Mouse (Mus musculus): Measurements from ENCODE around the gene Tox4. TPM values are rescaled to one million over a fixed set of nuclear protein-coding genes. Genes with fewer than 3 reads are reported as not detected.

Gene Tox4
- 41.8 and 45.8 TPM in 2 replicates for polyA plus RNA-seq (2015; fragmentation: Nextera tagmentation; extraction: Ambion mirVana)

- WGBS, result under 1% methylated on average over 66 of the region's 66 CpGs
- Histone ChIP-seq H3K4me1 (peaks cover 5% of the 10 kb centered on the region), H3K9me3 (no peaks in the 10 kb centered on the region), H3K36me3 (peaks cover 17% of the 10 kb centered on the region), H3K9ac (peak within 1 kb of the TSS; percentile 79), H3K4me2 (peak within 1 kb of the TSS; percentile 56), H3K4me3 (peak within 1 kb of the TSS; percentile 87), H3K27me3 (no peaks in the 10 kb centered on the region), H3K27ac (peak within 1 kb of the TSS; percentile 90)
- ATAC-seq (ENCODE audit: insufficient number of reproducible peaks, low FRiP score, low TSS enrichment, low read depth), result peak; percentile 98
These were observed at the start of gene Tox4, which contains the start of gene Rab2b for GRCm38 (mm10) chr14:52278932-52279746. Gene Tox4, plus strand, starts transcription at chr14:52279146. Gene Rab2b, minus strand, starts transcription at chr14:52279545.

GRCm38 (mm10) chr14:52232249-52232648 is 46.7 kb upstream of the Tox4 start:
- H3K4me2 ChIP-seq, result no peak overlapping the region
- ATAC-seq (ENCODE audit: insufficient number of reproducible peaks, low FRiP score, low TSS enrichment, low read depth), result no peak
- 94% methylated on average over 6 of the region's 6 CpGs for WGBS
- no peak overlapping the region for H3K27ac ChIP-seq
- no peak overlapping the region for H3K9ac ChIP-seq
- H3K9me3 ChIP-seq, result no peaks in the 10 kb centered on the region
- no peak overlapping the region for H3K4me3 ChIP-seq
- H3K4me1 ChIP-seq, result no peaks in the 10 kb centered on the region
- peaks cover 89% of the 10 kb centered on the region for H3K36me3 ChIP-seq
- H3K27me3 ChIP-seq, result no peaks in the 10 kb centered on the region

GRCm38 (mm10) chr14:52235165-52235564 is 43.8 kb upstream of the Tox4 start:
- peaks cover 68% of the 10 kb centered on the region for H3K36me3 ChIP-seq
- WGBS, result 91% methylated on average over 7 of the region's 7 CpGs
- H3K4me2 ChIP-seq, result no peak overlapping the region

GRCm38 (mm10) chr14:52236216-52236615 is 42.7 kb upstream of the Tox4 start:
- H3K4me3 ChIP-seq, result no peak overlapping the region
- H3K36me3 ChIP-seq, result peaks cover 58% of the 10 kb centered on the region
- WGBS, result 92% methylated on average over 1 of the region's 1 CpGs
- no peaks in the 10 kb centered on the region for H3K27me3 ChIP-seq
- H3K27ac ChIP-seq, result no peak overlapping the region
- H3K9me3 ChIP-seq, result no peaks in the 10 kb centered on the region
- no peak overlapping the region for H3K9ac ChIP-seq
- H3K4me1 ChIP-seq, result no peaks in the 10 kb centered on the region
- H3K4me2 ChIP-seq, result no peak overlapping the region
- ATAC-seq (ENCODE audit: insufficient number of reproducible peaks, low FRiP score, low TSS enrichment, low read depth), result no peak

More at GRCm38 (mm10) chr14:52235165-52235564, 43.8 kb upstream of the Tox4 start:
- H3K9me3 ChIP-seq, result no peaks in the 10 kb centered on the region
- ATAC-seq (ENCODE audit: insufficient number of reproducible peaks, low FRiP score, low TSS enrichment, low read depth), result no peak
- H3K4me1 ChIP-seq, result no peaks in the 10 kb centered on the region
- H3K27ac ChIP-seq, result no peak overlapping the region
- no peak overlapping the region for H3K9ac ChIP-seq
- H3K27me3 ChIP-seq, result no peaks in the 10 kb centered on the region
- H3K4me3 ChIP-seq, result no peak overlapping the region

- Histone ChIP-seq H3K4me1 (peaks cover 13% of the 10 kb centered on the region; the same call in 1 of the 2 replicates), H3K27me3 (no peaks in the 10 kb centered on the region), H3K4me3 (peak overlapping the region; percentile 67), H3K9me3 (no peaks in the 10 kb centered on the region), H3K36me3 (no peaks in the 10 kb centered on the region), H3K9ac (peak overlapping the region; percentile 52), H3K4me2 (peak overlapping the region; percentile 77), H3K27ac (peak overlapping the region; percentile 84)
- peak; percentile 97 for ATAC-seq (ENCODE audit: insufficient number of reproducible peaks, low FRiP score, low TSS enrichment, low read depth)
- WGBS, result 2% methylated on average over 32 of the region's 32 CpGs
These were observed 34.8 kb upstream of the Tox4 start for GRCm38 (mm10) chr14:52244041-52244689.

DNA sequence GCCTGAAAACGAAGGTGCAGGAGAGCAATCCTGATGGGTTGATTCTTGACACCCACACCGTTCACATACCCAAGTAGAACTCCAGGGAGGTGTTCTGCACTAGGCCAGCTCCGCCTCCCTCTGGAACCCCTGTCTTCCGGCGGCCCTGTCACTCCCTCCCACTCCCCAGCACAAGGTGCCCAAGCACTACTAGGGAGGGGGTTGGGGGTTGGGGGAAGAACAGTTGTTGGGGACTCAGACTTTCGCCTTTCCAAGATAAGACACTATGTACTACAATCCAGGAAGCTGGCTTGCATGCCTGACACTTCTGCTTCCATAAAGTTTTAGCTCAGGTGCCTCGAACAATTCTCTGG is 34.3 kb upstream of the Tox4 start:
- H3K4me2 ChIP-seq, result peak overlapping the region; percentile 77
- H3K9me3 ChIP-seq, result no peaks in the 10 kb centered on the region
- peaks cover 13% of the 10 kb centered on the region; the same call in 1 of the 2 replicates for H3K4me1 ChIP-seq
- H3K4me3 ChIP-seq, result peak overlapping the region; percentile 67
- peak; percentile 81 for ATAC-seq (ENCODE audit: insufficient number of reproducible peaks, low FRiP score, low TSS enrichment, low read depth)
- WGBS, result 11% methylated on average over 7 of the region's 7 CpGs
- H3K27me3 ChIP-seq, result no peaks in the 10 kb centered on the region
- peak overlapping the region; percentile 84 for H3K27ac ChIP-seq
- peak overlapping the region; percentile 52 for H3K9ac ChIP-seq
- H3K36me3 ChIP-seq, result peaks cover 1% of the 10 kb centered on the region; the same call in 1 of the 2 replicates

GRCm38 (mm10) chr14:52246129-52246528 is 32.8 kb upstream of the Tox4 start:
- no peak overlapping the region for H3K4me2 ChIP-seq
- H3K4me1 ChIP-seq, result peaks cover 13% of the 10 kb centered on the region; the same call in 1 of the 2 replicates
- H3K27ac ChIP-seq, result no peak overlapping the region
- H3K36me3 ChIP-seq, result peaks cover 3% of the 10 kb centered on the region; the same call in 1 of the 2 replicates
- WGBS, result 76% methylated on average over 4 of the region's 4 CpGs
- H3K9me3 ChIP-seq, result no peaks in the 10 kb centered on the region
- H3K4me3 ChIP-seq, result no peak overlapping the region
- H3K9ac ChIP-seq, result no peak overlapping the region
- no peak for ATAC-seq (ENCODE audit: insufficient number of reproducible peaks, low FRiP score, low TSS enrichment, low read depth)
- no peaks in the 10 kb centered on the region for H3K27me3 ChIP-seq

DNA sequence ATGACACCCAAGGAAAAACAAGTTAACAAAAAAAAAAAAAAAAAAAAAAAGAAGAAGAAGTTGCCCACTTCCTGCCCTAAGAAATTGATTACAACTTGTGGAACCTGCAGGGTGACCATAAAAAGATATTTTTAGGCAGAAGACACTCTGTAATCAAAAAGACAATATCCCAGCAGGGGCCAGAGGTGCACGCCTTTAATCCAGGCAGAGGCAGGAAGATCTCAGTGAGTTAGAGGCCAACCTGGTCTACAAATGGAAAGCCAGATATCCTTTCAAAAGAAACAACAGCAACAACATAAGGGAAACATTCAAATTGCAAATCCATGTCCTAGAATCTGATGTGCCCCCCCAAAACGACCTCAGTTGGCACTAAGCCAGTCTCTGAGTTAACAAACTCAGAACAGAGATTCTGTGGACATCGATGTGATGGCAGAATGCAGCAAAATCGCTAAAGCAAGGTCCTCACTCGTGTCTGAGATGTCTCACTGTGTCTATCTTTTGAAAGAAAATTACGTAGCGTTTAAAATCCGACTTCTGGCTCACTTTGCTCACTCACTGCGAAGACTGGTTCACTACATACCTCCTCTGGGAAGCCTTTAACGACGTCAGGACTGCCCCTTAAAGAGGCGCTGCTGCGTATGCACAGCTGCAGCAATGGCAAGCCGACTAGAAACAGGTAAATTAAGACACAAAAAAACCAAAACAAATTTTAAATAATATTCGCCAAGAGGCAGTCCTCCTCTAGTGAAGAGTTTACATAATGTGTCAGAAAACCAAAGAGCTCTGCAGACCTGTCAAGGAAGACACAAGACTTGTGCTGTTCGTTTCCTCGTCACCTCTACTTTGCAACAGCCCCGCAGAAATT is 22.4 kb upstream of the Tox4 start:
- peak overlapping the region; percentile 70 for H3K9ac ChIP-seq
- WGBS, result 6% methylated on average over 18 of the region's 18 CpGs
- peak overlapping the region; percentile 67 for H3K4me2 ChIP-seq
- peaks cover 4% of the 10 kb centered on the region; the same call in 1 of the 2 replicates for H3K36me3 ChIP-seq
- peak overlapping the region; percentile 92 for H3K27ac ChIP-seq
- peaks cover 8% of the 10 kb centered on the region for H3K4me1 ChIP-seq
- no peak for ATAC-seq (ENCODE audit: insufficient number of reproducible peaks, low FRiP score, low TSS enrichment, low read depth)
- peak overlapping the region; percentile 86 for H3K4me3 ChIP-seq
- no peaks in the 10 kb centered on the region for H3K27me3 ChIP-seq
- no peaks in the 10 kb centered on the region for H3K9me3 ChIP-seq

- WGBS, result under 1% methylated on average over 54 of the region's 54 CpGs
- peak; percentile 100 for ATAC-seq (ENCODE audit: insufficient number of reproducible peaks, low FRiP score, low TSS enrichment, low read depth)
These were observed 21.3 kb upstream of the Tox4 start, which contains the start of gene Chd8 for GRCm38 (mm10) chr14:52257484-52258213. Gene Chd8, minus strand, starts transcription at chr14:52257780.

DNA sequence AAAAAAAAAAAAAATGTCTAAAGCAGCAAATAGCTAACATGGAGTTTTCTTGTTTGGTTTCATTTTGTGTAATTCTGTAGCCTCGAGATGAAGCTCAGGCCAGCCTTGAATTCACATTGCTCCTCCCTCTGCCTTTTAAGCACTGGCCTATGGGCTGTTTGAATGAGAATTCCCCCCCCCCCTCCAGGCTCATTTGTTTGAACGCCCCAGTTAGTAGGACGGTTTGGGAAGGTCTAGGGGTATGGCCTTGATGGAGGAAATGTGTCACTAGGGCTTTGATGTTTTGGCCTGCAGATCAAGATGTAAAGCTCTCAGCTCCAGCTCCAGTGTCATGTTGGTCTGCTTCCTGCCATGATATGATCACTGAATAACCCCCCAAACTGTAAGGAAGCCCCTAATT is 6.2 kb upstream of the Tox4 start:
- H3K36me3 ChIP-seq, result peaks cover 34% of the 10 kb centered on the region
- H3K9me3 ChIP-seq, result no peaks in the 10 kb centered on the region
- no peaks in the 10 kb centered on the region for H3K4me1 ChIP-seq
- no peak overlapping the region for H3K4me3 ChIP-seq
- no peak overlapping the region for H3K4me2 ChIP-seq
- no peak for ATAC-seq (ENCODE audit: insufficient number of reproducible peaks, low FRiP score, low TSS enrichment, low read depth)
- H3K9ac ChIP-seq, result no peak overlapping the region
- 67% methylated on average over 3 of the region's 3 CpGs for WGBS
- no peaks in the 10 kb centered on the region for H3K27me3 ChIP-seq
- no peak overlapping the region for H3K27ac ChIP-seq

More at GRCm38 (mm10) chr14:52257484-52258213, 21.3 kb upstream of the Tox4 start, which contains the start of gene Chd8:
- Histone ChIP-seq H3K27ac (peak within 1 kb of the TSS; percentile 92), H3K4me2 (peak within 1 kb of the TSS; percentile 67), H3K36me3 (peaks cover 10% of the 10 kb centered on the region; the same call in 1 of the 2 replicates), H3K9ac (peak within 1 kb of the TSS; percentile 70), H3K27me3 (no peaks in the 10 kb centered on the region), H3K4me1 (peaks cover 8% of the 10 kb centered on the region), H3K9me3 (no peaks in the 10 kb centered on the region), H3K4me3 (peak within 1 kb of the TSS; percentile 86)

- no peak overlapping the region for H3K9ac ChIP-seq
- ATAC-seq (ENCODE audit: insufficient number of reproducible peaks, low FRiP score, low TSS enrichment, low read depth), result no peak
- 94% methylated on average over 4 of the region's 4 CpGs for WGBS
- no peak overlapping the region for H3K4me2 ChIP-seq
- H3K27ac ChIP-seq, result no peak overlapping the region
- H3K9me3 ChIP-seq, result no peaks in the 10 kb centered on the region
- peaks cover 5% of the 10 kb centered on the region for H3K4me1 ChIP-seq
- no peak overlapping the region for H3K4me3 ChIP-seq
- H3K27me3 ChIP-seq, result no peaks in the 10 kb centered on the region
- H3K36me3 ChIP-seq, result peaks cover 27% of the 10 kb centered on the region
These were observed 1.7 kb upstream of the Tox4 start for GRCm38 (mm10) chr14:52277210-52277609.
